Mouse (Mus musculus) lung, embryonic 14.5 days (tissue): Measurements from ENCODE around the gene Sytl2. TPM values are rescaled to one million over a fixed set of nuclear protein-coding genes. Genes with fewer than 3 reads are reported as not detected.

Experiments
- ATAC-seq: fragments of 200-750 bp; cut with Nextera tagmentation; 2 replicates; pipeline ENCODE4 v1.8.0; 2017; ENCODE audit warnings: mild to moderate bottlenecking, moderate TSS enrichment, moderate library complexity; ENCODE audit not compliant: insufficient read depth
- DNase-seq: peaks from one replicate; pipeline ENCODE4 v3.0.0-alpha.2; 2015
- H3K27ac ChIP-seq: fragments of 300-500 bp; sonication (generic); 2 replicates; pipeline ENCODE4 v1.5.1; 2014; ENCODE audit warnings: low read depth, mild to moderate bottlenecking, moderate library complexity
- H3K27me3 ChIP-seq: fragments of 300-500 bp; sonication (generic); 2 replicates; pipeline ENCODE4 v1.6.1; 2014; ENCODE audit warnings: low read length, control low read depth; ENCODE audit not compliant: insufficient read depth
- H3K36me3 ChIP-seq: fragments of 300-500 bp; sonication (generic); 2 replicates; pipeline ENCODE4 v1.6.1; 2014; ENCODE audit warnings: control low read depth; ENCODE audit not compliant: insufficient read depth
- H3K4me1 ChIP-seq: fragments of 300-500 bp; sonication (generic); 2 replicates; pipeline ENCODE4 v1.6.1; 2014; ENCODE audit warnings: antibody characterized with exemption, control low read depth; ENCODE audit not compliant: insufficient read depth
- H3K4me2 ChIP-seq: fragments of 300-500 bp; sonication (generic); 2 replicates; pipeline ENCODE4 v1.6.1; 2014; ENCODE audit warnings: mild to moderate bottlenecking
- H3K4me3 ChIP-seq: fragments of 300-500 bp; sonication (generic); 2 replicates; pipeline ENCODE4 v1.5.1; 2014; ENCODE audit warnings: low read depth, low read length
- H3K9ac ChIP-seq: fragments of 300-500 bp; sonication (generic); 2 replicates; pipeline ENCODE4 v1.6.1; 2014
- H3K9me3 ChIP-seq: fragments of 300-500 bp; sonication (generic); 2 replicates; pipeline ENCODE4 v1.6.1; 2016; ENCODE audit warnings: low read depth, low read length, control low read depth
- CTCF ChIP-seq: IDR thresholded peaks from 2 replicates; pipeline ENCODE4 v1.5.1; 2016; ENCODE audit warnings: antibody characterized with exemption, low read depth
- WGBS: fragments of 180-500 bp; shearing (Covaris S2); extraction: QIAGEN DNeasy Blood & Tissue Kit; methylation state at CpG from one replicate; pipeline ENCODE4 v1.1.7; 2014; 5-methylcytosine and 5-hydroxymethylcytosine counted together
- polyA plus RNA-seq: library from polyadenylated mRNA; unstranded; fragments of >200 nt; fragmentation: Nextera tagmentation; extraction: Ambion mirVana; gene quantifications from 2 replicates; pipeline ENCODE4 v1.2.1, GENCODE M21; 2014

Sytl2 gene
- polyA plus RNA-seq, 1 experiment from 2014 or later, result 4.0 TPM

DNA sequence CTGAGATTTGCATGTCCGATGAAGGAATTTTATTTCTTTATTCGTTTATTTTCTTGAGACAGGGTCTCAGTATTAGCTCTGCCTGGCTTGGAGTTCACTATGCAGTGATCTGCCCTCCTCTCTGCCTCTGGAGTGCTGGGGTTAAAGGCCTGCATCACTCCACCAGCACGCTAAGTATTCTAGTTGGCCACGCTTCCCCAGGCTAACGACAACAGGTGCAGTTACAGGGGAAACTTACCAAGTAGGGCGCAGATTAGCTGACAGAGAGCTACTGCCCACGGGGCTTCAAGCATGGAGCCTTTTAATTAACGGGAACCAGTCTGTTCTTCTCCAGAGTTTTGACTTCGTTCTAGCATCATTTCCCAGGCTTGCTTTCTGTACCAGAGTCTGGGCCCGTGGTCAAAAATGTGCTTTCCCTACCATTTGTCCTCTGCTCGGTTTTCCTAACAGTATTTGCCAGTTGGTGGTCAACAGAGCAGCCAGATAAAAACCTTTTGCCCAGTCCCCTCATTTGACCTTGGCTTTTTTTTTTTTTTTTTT lies 27.4 kb upstream of the Sytl2 start:
- DNase-seq (no peak), ATAC-seq (no peak)
- Histone ChIP-seq H3K9ac (no peak overlapping the region), H3K4me1 (no peaks in the 10 kb centered on the region), H3K4me2 (no peak overlapping the region), H3K27ac (no peak overlapping the region), H3K27me3 (no peaks in the 10 kb centered on the region), H3K36me3 (no peaks in the 10 kb centered on the region), H3K4me3 (no peak overlapping the region), H3K9me3 (no peaks in the 10 kb centered on the region)
- WGBS, result 56% methylated on average over 11 of the region's 11 CpGs
- no peak for TF ChIP-seq CTCF

DNA sequence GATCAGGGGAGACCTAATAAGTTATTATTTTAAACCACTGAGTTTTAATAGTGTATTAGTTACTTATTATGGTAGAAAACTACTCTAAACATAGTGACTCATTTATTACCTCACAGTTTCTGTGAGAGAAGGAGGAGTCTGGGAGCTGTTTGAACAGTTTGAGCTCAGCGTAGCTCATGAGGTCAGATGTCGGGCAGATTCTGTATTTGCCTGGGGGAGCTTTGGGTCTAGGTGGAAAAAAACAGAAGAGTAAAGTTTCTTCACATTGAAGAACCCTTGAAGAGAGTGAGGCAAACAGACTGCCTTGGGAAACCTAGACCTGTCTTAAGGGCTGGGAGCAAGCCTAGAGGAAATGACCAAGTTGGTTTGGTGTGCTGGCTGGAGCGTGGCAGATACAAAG lies 24.8 kb upstream of the Sytl2 start:
- TF ChIP-seq CTCF, result no peak
- ATAC-seq, result 0 out of 2 replicates have a peak, but pooled peaks have one; percentile 22
- Histone ChIP-seq H3K4me1 (no peaks in the 10 kb centered on the region), H3K9ac (no peak overlapping the region), H3K4me3 (no peak overlapping the region), H3K27me3 (no peaks in the 10 kb centered on the region), H3K9me3 (no peaks in the 10 kb centered on the region), H3K4me2 (no peak overlapping the region), H3K36me3 (no peaks in the 10 kb centered on the region), H3K27ac (no peak overlapping the region)
- peak; percentile 22 for DNase-seq
- WGBS, result 40% methylated on average over 3 of the region's 3 CpGs

DNA sequence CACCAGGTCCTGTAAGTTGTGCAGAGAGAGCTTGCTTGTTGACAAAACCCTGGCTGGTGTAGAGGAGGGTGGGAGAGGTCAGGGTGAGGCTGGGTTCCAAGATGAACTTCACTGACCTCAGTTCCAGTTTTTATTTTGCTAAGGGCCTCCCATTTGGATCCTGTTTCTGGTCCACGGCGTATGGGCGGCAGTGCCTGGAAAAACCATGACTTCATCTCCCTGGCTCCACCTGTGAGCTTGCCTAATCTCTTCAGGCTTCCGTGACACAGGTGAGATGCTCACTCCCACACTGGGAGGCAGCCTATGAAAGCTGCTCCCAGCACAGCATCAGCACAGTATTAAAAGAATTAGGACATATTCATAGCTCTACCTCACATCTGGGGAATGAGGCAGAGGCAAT lies 24.3 kb upstream of the Sytl2 start:
- ATAC-seq, result 0 out of 2 replicates have a peak, but pooled peaks have one; percentile 7
- DNase-seq, result no peak

DNA sequence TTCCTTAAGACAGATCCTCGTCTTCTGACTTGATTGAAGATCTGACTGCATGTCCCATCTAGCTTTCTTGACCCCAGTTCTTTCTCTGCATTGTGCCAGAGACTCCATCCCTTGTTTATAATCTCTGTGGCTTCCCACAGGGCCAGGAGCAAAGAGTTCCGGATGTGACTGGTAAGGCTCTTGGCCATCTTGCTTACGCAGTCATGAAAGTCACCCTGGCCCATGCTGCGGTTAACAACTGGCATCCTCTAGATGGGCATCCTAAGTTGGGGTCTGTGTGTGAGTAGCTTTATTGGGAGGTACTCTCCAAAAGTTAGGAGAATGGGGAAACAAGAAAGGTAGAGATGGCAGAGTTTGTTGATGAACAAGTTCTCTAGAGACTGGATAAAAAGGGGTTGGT lies 22.9 kb upstream of the Sytl2 start:
- Histone ChIP-seq H3K9me3 (no peaks in the 10 kb centered on the region), H3K9ac (no peak overlapping the region), H3K27ac (no peak overlapping the region), H3K27me3 (no peaks in the 10 kb centered on the region), H3K4me2 (no peak overlapping the region), H3K36me3 (no peaks in the 10 kb centered on the region), H3K4me3 (no peak overlapping the region), H3K4me1 (no peaks in the 10 kb centered on the region)
- DNase-seq, result no peak
- ATAC-seq, result no peak
- no peak for TF ChIP-seq CTCF
- WGBS, result 87% methylated on average over 4 of the region's 4 CpGs

More for the DNA sequence above, 24.3 kb upstream of the Sytl2 start:
- no peak for TF ChIP-seq CTCF
- 50% methylated on average over 4 of the region's 4 CpGs for WGBS
- no peak overlapping the region for H3K9ac ChIP-seq
- H3K27ac ChIP-seq, result no peak overlapping the region
- no peaks in the 10 kb centered on the region for H3K27me3 ChIP-seq
- no peak overlapping the region for H3K4me2 ChIP-seq
- no peaks in the 10 kb centered on the region for H3K9me3 ChIP-seq
- H3K36me3 ChIP-seq, result no peaks in the 10 kb centered on the region
- no peaks in the 10 kb centered on the region for H3K4me1 ChIP-seq
- no peak overlapping the region for H3K4me3 ChIP-seq

DNA sequence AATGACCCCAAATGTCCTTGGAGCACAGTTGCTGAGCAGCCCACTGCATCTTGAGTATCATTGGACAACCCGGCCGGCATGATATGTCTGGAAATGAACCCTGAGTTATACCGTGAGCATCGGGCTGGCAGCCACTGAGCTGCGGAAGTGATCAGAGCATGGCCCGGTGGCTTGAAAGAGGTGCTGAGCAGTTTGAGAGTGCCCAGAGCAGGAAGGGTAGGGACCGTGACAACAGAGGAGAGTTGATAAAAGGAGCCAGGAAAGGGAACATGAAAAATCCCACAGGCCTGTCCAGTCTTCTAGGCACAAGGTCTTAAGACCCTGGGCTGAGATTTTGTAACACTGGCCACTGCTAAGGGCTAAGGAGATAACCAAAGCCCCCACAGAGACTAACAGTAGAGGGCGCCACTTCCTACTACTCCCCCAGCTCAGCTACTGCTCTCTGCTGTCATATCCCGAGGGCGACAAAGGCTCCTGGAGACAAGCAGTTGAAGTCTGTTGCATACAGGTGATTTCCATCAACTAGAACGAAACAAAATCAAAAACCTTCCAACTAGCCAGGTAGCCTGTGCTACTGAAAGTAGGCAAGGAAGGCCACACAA lies 21.7 kb upstream of the Sytl2 start:
- Histone ChIP-seq H3K36me3 (no peaks in the 10 kb centered on the region), H3K4me1 (no peaks in the 10 kb centered on the region), H3K4me3 (no peak overlapping the region), H3K27ac (no peak overlapping the region), H3K9me3 (no peaks in the 10 kb centered on the region), H3K27me3 (no peaks in the 10 kb centered on the region), H3K4me2 (no peak overlapping the region), H3K9ac (no peak overlapping the region)
- peak; percentile 48 for DNase-seq
- 68% methylated on average over 11 of the region's 11 CpGs for WGBS
- ATAC-seq, result no peak
- peak; percentile 50 for TF ChIP-seq CTCF

DNA sequence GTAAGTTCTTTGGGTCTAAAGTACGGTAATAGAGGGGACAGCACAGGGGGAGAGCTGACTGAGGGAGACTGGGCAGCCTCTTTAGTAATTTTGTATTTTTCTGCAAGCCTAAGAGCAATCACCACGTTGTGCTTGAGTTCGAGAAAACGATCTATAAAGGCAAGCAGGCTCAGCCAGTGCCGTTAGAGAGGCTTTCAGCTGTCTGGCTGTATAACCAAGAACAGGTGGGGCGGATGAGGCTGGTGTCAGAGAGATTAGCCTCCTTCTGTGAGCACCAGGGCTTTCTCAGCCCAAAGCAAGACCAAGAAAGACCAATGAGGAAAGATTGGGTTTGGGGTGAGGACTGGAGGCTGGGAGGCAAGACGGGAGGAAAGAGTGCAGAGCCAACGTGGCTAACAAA lies 21.2 kb upstream of the Sytl2 start:
- 49% methylated on average over 8 of the region's 8 CpGs for WGBS

DNA sequence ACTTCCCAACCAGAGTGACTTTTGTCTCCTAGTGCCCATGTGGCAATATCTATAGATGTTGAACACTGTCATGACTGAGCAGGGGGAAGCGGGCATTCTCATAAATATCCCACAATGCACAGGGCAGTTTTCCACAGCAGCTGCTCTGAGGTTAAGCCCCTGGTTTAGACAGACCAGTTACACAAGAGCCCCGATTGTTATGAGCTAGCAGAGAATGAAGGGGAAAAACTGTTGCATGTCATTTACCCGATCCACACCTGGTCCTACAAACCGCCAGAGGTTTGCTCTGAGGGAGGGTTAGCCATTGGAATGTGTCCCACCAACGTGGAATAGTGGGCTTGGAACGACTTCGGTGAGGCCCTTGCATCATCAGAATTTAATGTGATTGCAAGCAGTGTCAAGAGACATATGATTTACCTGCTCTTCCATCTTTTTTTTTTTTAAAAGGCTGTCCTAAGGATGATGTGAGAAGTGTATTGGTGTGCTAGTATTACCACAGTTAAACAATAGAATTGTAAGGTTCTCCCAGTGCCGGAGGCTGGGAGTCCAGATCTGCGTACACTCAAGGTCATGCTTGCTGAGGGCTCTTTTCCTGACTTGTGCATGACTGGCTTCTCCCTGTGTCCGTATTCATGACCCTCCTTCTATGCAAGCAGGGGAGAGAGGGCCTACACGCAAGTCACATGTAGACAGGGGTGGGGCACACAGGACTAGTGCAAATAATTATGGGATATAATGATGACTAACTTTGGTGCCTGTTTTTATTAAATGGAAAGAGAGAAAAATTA lies 20.1 kb upstream of the Sytl2 start:
- no peak for DNase-seq

More for the DNA sequence above, 21.2 kb upstream of the Sytl2 start:
- Histone ChIP-seq H3K4me3 (no peak overlapping the region), H3K9me3 (no peaks in the 10 kb centered on the region), H3K4me2 (no peak overlapping the region), H3K36me3 (no peaks in the 10 kb centered on the region), H3K9ac (no peak overlapping the region), H3K27me3 (no peaks in the 10 kb centered on the region), H3K27ac (no peak overlapping the region), H3K4me1 (no peaks in the 10 kb centered on the region)
- ATAC-seq (no peak), DNase-seq (no peak)
- TF ChIP-seq CTCF, result no peak

More for the DNA sequence above, 20.1 kb upstream of the Sytl2 start:
- 63% methylated on average over 11 of the region's 11 CpGs for WGBS
- Histone ChIP-seq H3K9me3 (no peaks in the 10 kb centered on the region), H3K4me3 (no peak overlapping the region), H3K9ac (no peak overlapping the region), H3K27ac (no peak overlapping the region), H3K27me3 (no peaks in the 10 kb centered on the region), H3K4me1 (no peaks in the 10 kb centered on the region), H3K36me3 (no peaks in the 10 kb centered on the region), H3K4me2 (no peak overlapping the region)
- TF ChIP-seq CTCF, result no peak
- ATAC-seq, result no peak
